Mouse (Mus musculus): Measurements from ENCODE around the gene Gas1. TPM values are rescaled to one million over a fixed set of nuclear protein-coding genes. Genes with fewer than 3 reads are reported as not detected.
A peak's percentile ranks its signal among the peaks of the same experiment; 100 is the strongest.

Gas1 gene
- polyA plus RNA-seq, 1 experiment from 2014 or later = 55.0 TPM

DNA sequence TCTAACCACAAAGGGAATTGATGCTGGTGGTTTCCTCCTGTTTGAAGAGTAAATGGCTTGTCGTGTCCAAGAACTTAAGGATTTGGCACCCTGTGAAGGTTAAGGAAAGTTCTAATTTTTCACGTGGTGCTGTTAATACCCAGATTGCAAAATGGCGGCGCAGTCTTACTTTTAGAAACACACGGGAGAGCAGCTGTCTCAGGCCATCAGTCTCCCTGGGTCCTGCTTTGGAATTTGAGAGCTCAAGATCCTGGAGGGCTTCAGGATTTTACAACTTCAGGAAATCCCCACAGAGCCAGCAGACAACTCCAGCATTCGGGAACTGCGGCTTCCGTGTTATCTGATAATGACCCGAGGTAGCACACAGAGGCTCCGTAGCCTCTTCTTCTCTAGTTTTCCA lies 12.8 kb upstream of the Gas1 start:
- Histone ChIP-seq H3K4me3 (ENCODE audit: low read length) (no peak overlapping the region), H3K27me3 (ENCODE audit: insufficient read depth, low read length) (no peaks in the 10 kb centered on the region), H3K4me2 (replicated peaks; ENCODE audit: low read depth, low read length) (no peak overlapping the region), H3K36me3 (ENCODE audit: insufficient read depth, low read length) (no peaks in the 10 kb centered on the region), H3K9me3 (ENCODE audit: low read length) (0 out of 2 replicates have a peak, but pooled peaks cover 2% of the 10 kb centered on the region), H3K27ac (ENCODE audit: low read length) (no peak overlapping the region), H3K9ac (replicated peaks; ENCODE audit: low read length) (no peak overlapping the region), H3K4me1 (ENCODE audit: insufficient read depth, low read length) (no peaks in the 10 kb centered on the region)
- 26% methylated on average over 10 of the region's 10 CpGs for WGBS
- no peak for ATAC-seq (ENCODE audit: low FRiP score, low TSS enrichment)

DNA sequence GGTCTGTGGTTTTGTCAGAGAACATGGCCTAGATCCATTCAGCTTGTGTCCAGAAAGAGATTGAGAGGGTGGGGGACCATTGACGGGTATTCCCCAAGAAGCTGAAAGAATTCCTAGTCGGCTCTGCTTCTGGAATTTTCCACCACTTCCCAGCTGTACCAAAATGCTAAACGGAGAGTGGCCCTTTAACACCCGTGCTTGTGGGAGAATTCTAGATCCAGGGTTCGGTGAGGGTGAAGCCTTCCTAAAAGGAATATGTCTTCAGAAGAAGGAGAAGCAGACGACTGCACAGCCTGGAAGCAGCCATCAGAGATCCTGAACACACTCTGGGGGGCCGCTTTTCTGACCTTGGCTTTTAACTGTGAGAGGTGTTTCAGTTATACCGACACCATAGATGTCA lies 11.8 kb upstream of the Gas1 start:
- Histone ChIP-seq H3K27ac (ENCODE audit: low read length) (no peak overlapping the region), H3K9ac (replicated peaks; ENCODE audit: low read length) (no peak overlapping the region), H3K4me1 (ENCODE audit: insufficient read depth, low read length) (no peaks in the 10 kb centered on the region), H3K9me3 (ENCODE audit: low read length) (0 out of 2 replicates have a peak, but pooled peaks cover 2% of the 10 kb centered on the region), H3K4me3 (ENCODE audit: low read length) (no peak overlapping the region), H3K4me2 (replicated peaks; ENCODE audit: low read depth, low read length) (no peak overlapping the region), H3K36me3 (ENCODE audit: insufficient read depth, low read length) (no peaks in the 10 kb centered on the region), H3K27me3 (ENCODE audit: insufficient read depth, low read length) (no peaks in the 10 kb centered on the region)
- no peak for ATAC-seq (ENCODE audit: low FRiP score, low TSS enrichment)
- 85% methylated on average over 8 of the region's 8 CpGs for WGBS

DNA sequence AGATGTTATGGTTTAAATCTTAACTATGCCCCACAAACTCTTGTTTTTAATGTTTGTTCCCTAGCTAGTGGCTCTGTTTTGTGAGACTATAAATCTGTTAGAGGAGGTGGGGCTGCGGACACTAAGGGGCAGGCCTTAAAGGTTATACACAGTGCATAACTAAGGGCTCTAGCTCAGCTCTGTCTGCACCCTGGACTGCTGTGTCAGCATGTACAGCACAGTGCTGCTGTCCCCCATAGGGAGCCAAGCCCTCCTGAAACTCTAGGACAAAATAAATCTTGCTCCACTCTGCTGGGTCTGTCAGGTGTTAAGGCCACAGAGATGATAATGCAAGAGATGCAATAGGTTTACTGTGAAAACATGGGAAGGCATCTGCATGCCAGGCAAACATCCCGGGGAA lies 10.1 kb upstream of the Gas1 start:
- 69% methylated on average over 2 of the region's 2 CpGs for WGBS
- no peak overlapping the region for H3K4me3 ChIP-seq (ENCODE audit: low read length)
- H3K4me1 ChIP-seq (ENCODE audit: insufficient read depth, low read length) = no peaks in the 10 kb centered on the region
- no peak overlapping the region for H3K4me2 ChIP-seq (replicated peaks; ENCODE audit: low read depth, low read length)
- 0 out of 2 replicates have a peak, but pooled peaks cover 2% of the 10 kb centered on the region for H3K9me3 ChIP-seq (ENCODE audit: low read length)
- no peak overlapping the region for H3K9ac ChIP-seq (replicated peaks; ENCODE audit: low read length)
- ATAC-seq (ENCODE audit: low FRiP score, low TSS enrichment) = peak; percentile 69; the same call in 1 of the 2 replicates
- no peaks in the 10 kb centered on the region for H3K27me3 ChIP-seq (ENCODE audit: insufficient read depth, low read length)
- H3K27ac ChIP-seq (ENCODE audit: low read length) = no peak overlapping the region
- H3K36me3 ChIP-seq (ENCODE audit: insufficient read depth, low read length) = no peaks in the 10 kb centered on the region

DNA sequence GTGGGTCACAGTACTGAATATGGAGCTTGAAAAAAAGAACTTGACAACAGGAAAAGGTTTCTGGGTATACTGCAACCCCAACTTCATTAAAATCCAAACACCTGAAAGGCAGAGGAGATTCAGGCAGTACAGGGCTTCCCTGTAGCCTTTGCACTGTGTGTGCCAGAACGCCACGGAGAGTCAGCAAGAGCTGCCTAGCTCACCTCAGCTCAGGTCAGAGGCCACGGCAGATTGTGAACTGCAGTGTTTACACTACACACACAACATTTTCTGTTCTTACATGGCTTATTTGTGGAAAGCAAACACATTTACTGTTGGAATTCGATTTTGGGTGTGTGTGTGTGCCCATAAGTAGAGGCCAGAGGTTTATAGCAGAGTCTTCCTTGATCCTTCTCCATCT lies 5.2 kb upstream of the Gas1 start:
- no peak overlapping the region for H3K27ac ChIP-seq (ENCODE audit: low read length)
- H3K27me3 ChIP-seq (ENCODE audit: insufficient read depth, low read length) = no peaks in the 10 kb centered on the region
- 0 out of 2 replicates have a peak, but pooled peaks cover 5% of the 10 kb centered on the region for H3K9me3 ChIP-seq (ENCODE audit: low read length)
- no peak overlapping the region for H3K4me3 ChIP-seq (ENCODE audit: low read length)
- 69% methylated on average over 4 of the region's 4 CpGs for WGBS
- peaks cover 5% of the 10 kb centered on the region; the same call in 1 of the 2 replicates for H3K4me1 ChIP-seq (ENCODE audit: insufficient read depth, low read length)
- no peaks in the 10 kb centered on the region for H3K36me3 ChIP-seq (ENCODE audit: insufficient read depth, low read length)
- no peak for ATAC-seq (ENCODE audit: low FRiP score, low TSS enrichment)
- H3K4me2 ChIP-seq (replicated peaks; ENCODE audit: low read depth, low read length) = no peak overlapping the region
- no peak overlapping the region for H3K9ac ChIP-seq (replicated peaks; ENCODE audit: low read length)

DNA sequence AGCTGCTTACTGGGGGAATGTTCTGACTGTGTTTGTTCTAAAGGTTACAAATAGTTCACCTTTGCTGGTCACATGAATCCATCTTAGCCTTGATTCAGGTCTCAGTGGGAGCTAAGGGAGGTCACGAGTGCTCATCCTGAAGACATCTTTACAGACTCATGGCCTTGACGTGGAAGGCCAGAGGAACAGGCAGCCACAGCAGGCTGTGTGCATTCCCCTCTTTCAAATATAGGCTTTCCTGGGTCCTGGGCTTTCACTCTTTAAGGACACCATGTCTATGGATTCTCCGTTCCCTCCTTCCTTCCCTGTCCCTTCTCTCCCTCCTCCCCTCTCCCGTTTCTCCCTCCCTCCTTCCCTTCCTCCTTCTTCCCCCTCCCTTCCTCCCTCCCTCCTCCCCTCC lies 2.5 kb upstream of the Gas1 start:
- Histone ChIP-seq H3K4me2 (replicated peaks; ENCODE audit: low read depth, low read length) (no peak overlapping the region), H3K27me3 (ENCODE audit: insufficient read depth, low read length) (no peaks in the 10 kb centered on the region), H3K4me3 (ENCODE audit: low read length) (no peak overlapping the region), H3K27ac (ENCODE audit: low read length) (no peak overlapping the region), H3K9me3 (ENCODE audit: low read length) (0 out of 2 replicates have a peak, but pooled peaks cover 2% of the 10 kb centered on the region), H3K9ac (replicated peaks; ENCODE audit: low read length) (no peak overlapping the region), H3K36me3 (ENCODE audit: insufficient read depth, low read length) (no peaks in the 10 kb centered on the region), H3K4me1 (ENCODE audit: insufficient read depth, low read length) (peaks cover 5% of the 10 kb centered on the region; the same call in 1 of the 2 replicates)
- ATAC-seq (ENCODE audit: low FRiP score, low TSS enrichment) = no peak
- WGBS = 79% methylated on average over 4 of the region's 4 CpGs

DNA sequence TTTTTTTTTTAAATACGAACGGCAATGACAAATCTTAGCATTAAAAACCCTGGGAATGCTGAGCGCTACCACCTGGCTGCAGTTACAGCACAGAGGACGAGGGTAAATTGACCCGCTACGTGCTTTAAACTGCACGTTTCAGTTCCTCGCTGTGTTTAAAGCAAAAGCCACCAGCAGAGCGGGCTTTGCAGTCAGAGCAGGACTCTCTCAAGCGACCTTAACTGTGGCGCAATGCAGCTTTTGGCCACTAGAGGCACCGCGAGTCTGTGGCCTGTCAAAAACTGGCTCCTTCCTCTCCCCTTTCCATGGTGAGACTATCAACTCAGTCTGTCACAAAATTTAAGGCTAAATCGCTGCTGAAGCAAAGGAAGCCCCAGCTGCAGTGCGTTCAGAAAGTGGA lies 1.3 kb upstream of the Gas1 start:
- Histone ChIP-seq H3K4me3 (ENCODE audit: low read length) (peak overlapping the region; percentile 75), H3K4me1 (ENCODE audit: insufficient read depth, low read length) (peaks cover 12% of the 10 kb centered on the region), H3K27me3 (ENCODE audit: insufficient read depth, low read length) (no peaks in the 10 kb centered on the region), H3K27ac (ENCODE audit: low read length) (peak overlapping the region; percentile 99), H3K9ac (replicated peaks; ENCODE audit: low read length) (peak overlapping the region; percentile 66), H3K36me3 (ENCODE audit: insufficient read depth, low read length) (no peaks in the 10 kb centered on the region), H3K4me2 (replicated peaks; ENCODE audit: low read depth, low read length) (peak overlapping the region; percentile 72), H3K9me3 (ENCODE audit: low read length) (0 out of 2 replicates have a peak, but pooled peaks cover 2% of the 10 kb centered on the region)
- under 1% methylated on average over 15 of the region's 15 CpGs for WGBS
- no peak for ATAC-seq (ENCODE audit: low FRiP score, low TSS enrichment)

DNA sequence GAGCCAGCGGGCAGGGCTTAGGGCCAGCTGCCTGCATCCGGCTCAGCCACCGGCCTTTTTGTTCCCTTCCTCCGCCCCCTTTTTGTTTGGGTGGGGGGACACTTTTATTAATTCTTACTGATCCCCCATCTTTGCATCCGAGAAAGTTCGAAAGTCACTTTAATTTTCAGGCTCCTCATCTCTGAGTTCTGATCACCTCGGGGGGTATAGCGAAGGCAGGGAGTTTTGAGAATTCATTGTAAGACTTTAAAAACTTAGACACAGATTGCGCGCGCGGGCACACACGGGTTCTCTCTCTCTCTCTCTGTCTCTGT lies 589 bp upstream of the Gas1 start:
- Histone ChIP-seq H3K27me3 (ENCODE audit: insufficient read depth, low read length) (no peaks in the 10 kb centered on the region), H3K9me3 (ENCODE audit: low read length) (0 out of 2 replicates have a peak, but pooled peaks cover 2% of the 10 kb centered on the region), H3K36me3 (ENCODE audit: insufficient read depth, low read length) (no peaks in the 10 kb centered on the region), H3K4me1 (ENCODE audit: insufficient read depth, low read length) (peaks cover 17% of the 10 kb centered on the region), H3K9ac (replicated peaks; ENCODE audit: low read length) (peak overlapping the region; percentile 66), H3K4me3 (ENCODE audit: low read length) (peak overlapping the region; percentile 75), H3K27ac (ENCODE audit: low read length) (peak overlapping the region; percentile 99), H3K4me2 (replicated peaks; ENCODE audit: low read depth, low read length) (peak overlapping the region; percentile 72)
- no peak for ATAC-seq (ENCODE audit: low FRiP score, low TSS enrichment)
- WGBS = under 1% methylated on average over 13 of the region's 13 CpGs

DNA sequence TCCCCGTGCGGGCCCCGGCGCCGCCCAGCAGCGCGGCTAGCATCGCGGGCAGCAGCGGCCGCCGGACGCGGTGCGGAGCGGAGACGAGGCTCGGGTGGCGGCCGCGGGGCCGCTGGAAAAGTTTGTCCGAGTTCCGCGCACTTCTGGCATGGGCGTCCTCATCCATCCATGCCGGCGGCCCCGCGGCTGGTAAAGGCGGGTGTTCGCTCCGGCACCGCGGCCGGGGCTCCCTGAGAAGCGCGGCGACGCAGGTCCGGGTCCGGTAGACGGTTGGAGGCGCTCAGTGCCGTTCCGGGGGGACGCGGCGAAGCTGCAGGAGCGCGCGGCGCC lies 424 bp downstream of the Gas1 start:
- under 1% methylated on average over 40 of the region's 53 CpGs for WGBS

DNA sequence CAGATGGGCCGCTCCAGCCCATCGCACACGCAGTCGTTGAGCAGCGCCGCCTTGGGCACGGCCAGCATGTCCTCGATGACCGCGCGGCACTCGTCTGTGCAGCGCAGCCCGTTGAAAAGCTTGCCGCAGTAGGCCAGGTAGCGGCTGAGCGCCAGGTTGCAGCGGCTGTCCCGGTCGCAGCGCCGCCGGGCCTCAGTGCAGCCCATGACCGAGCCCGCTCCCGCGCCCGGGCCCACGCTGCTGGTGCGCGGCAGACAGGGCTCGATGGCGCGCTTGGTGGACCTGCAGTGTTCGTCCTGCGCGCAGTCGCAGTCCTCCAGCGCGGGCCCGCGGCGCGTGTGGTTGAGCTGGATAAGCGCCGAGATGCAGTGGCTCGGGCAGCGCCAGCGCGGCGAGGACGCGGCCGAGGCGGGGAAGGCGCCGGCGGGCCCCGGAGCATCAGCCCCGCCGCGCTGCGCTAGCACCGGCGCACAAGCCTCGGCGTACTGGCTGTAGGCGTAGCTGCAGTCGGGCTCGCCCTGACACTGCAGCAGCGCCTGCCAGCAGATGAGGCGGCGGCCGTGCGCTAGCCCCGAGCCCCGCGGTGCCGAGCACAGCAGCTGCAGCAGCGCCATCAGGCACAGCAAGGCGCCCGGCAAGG lies 909 bp downstream of the Gas1 start:
- 0 out of 2 replicates have a peak, but pooled peaks cover 2% of the 10 kb centered on the region for H3K9me3 ChIP-seq (ENCODE audit: low read length)
- H3K4me3 ChIP-seq (ENCODE audit: low read length) = peak overlapping the region; percentile 75
- H3K27me3 ChIP-seq (ENCODE audit: insufficient read depth, low read length) = no peaks in the 10 kb centered on the region
- peak overlapping the region; percentile 99 for H3K27ac ChIP-seq (ENCODE audit: low read length)
- under 1% methylated on average over 81 of the region's 82 CpGs for WGBS
- peak overlapping the region; percentile 98 for H3K9ac ChIP-seq (replicated peaks; ENCODE audit: low read length)
- peak overlapping the region; percentile 72 for H3K4me2 ChIP-seq (replicated peaks; ENCODE audit: low read depth, low read length)
- H3K4me1 ChIP-seq (ENCODE audit: insufficient read depth, low read length) = peaks cover 30% of the 10 kb centered on the region
- H3K36me3 ChIP-seq (ENCODE audit: insufficient read depth, low read length) = no peaks in the 10 kb centered on the region
- peak; percentile 24 for ATAC-seq (ENCODE audit: low FRiP score, low TSS enrichment)

More for the DNA sequence above, 424 bp downstream of the Gas1 start:
- no peak for ATAC-seq (ENCODE audit: low FRiP score, low TSS enrichment)
- no peaks in the 10 kb centered on the region for H3K27me3 ChIP-seq (ENCODE audit: insufficient read depth, low read length)
- 0 out of 2 replicates have a peak, but pooled peaks cover 2% of the 10 kb centered on the region for H3K9me3 ChIP-seq (ENCODE audit: low read length)
- no peaks in the 10 kb centered on the region for H3K36me3 ChIP-seq (ENCODE audit: insufficient read depth, low read length)
- H3K4me2 ChIP-seq (replicated peaks; ENCODE audit: low read depth, low read length) = peak overlapping the region; percentile 72
- peaks cover 27% of the 10 kb centered on the region for H3K4me1 ChIP-seq (ENCODE audit: insufficient read depth, low read length)
- peak overlapping the region; percentile 98 for H3K9ac ChIP-seq (replicated peaks; ENCODE audit: low read length)
- H3K4me3 ChIP-seq (ENCODE audit: low read length) = peak overlapping the region; percentile 75
- peak overlapping the region; percentile 99 for H3K27ac ChIP-seq (ENCODE audit: low read length)

DNA sequence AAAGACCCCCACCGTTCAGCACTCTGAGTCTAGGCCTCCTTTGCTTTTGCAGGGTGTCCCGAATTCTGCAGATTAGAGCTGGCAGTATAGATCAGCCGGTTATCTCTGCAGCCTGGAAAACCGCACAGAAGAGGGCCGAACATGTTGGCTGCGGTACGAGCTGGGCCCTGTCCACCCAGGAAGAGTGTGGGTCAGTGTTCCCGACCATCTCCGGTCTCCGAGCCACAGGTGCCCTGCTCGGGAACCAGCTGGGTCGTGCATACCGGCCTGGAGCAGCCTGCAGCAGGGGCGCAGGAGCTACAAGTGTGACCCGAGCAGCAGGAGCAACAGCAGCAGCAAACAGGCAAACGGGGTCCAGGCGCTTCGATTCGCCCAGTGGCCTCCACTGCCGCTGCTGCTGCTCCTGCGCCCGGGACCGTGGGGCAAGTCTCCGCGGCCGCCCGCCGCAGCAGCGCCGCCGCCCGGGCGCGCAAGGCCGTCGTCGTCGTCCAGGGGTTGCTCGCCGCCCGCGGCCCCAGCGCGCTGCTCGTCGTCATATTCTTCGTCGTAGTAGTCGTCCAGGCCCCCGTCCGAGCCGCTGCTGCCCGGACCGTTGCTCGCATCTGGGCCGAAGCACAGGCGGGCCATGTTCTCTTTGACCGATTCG lies 1.6 kb downstream of the Gas1 start:
- peak overlapping the region; percentile 75 for H3K4me3 ChIP-seq (ENCODE audit: low read length)
- under 1% methylated on average over 58 of the region's 59 CpGs for WGBS
- H3K4me1 ChIP-seq (ENCODE audit: insufficient read depth, low read length) = peaks cover 32% of the 10 kb centered on the region

More for the DNA sequence above, 1.6 kb downstream of the Gas1 start:
- Histone ChIP-seq H3K9me3 (ENCODE audit: low read length) (0 out of 2 replicates have a peak, but pooled peaks cover 2% of the 10 kb centered on the region), H3K9ac (replicated peaks; ENCODE audit: low read length) (peak overlapping the region; percentile 98), H3K27me3 (ENCODE audit: insufficient read depth, low read length) (no peaks in the 10 kb centered on the region), H3K4me2 (replicated peaks; ENCODE audit: low read depth, low read length) (peak overlapping the region; percentile 72), H3K27ac (ENCODE audit: low read length) (peak overlapping the region; percentile 99), H3K36me3 (ENCODE audit: insufficient read depth, low read length) (no peaks in the 10 kb centered on the region)
- ATAC-seq (ENCODE audit: low FRiP score, low TSS enrichment) = no peak
